16 mouse cellular contexts compared by ENCODE assay signal in genomic region chr13:51446550-51446949, GRCm38 (mm10).
"Had no signal": no experiment of that assay in that cellular context is flagged by ENCODE, and none has a peak within 500 bp of the region (broad histone marks: within the 10 kb centered on the region; RNA-seq: fewer than 3 reads in every experiment).

No protein-coding gene starts in this region.

- H3K4me3 ChIP-seq: neural tube, embryonic 13.5 days; neural tube, embryonic 15.5 days; stomach, embryonic 15.5 days had no signal

- H3K9me3 ChIP-seq: neural tube, embryonic 13.5 days; neural tube, embryonic 15.5 days; stomach, embryonic 15.5 days had no signal

- H3K4me2 ChIP-seq: neural tube, embryonic 13.5 days; neural tube, embryonic 15.5 days; stomach, embryonic 15.5 days had no signal

- H3K4me1 ChIP-seq: neural tube, embryonic 13.5 days; neural tube, embryonic 15.5 days; stomach, embryonic 15.5 days had no signal

- H3K27ac ChIP-seq: neural tube, embryonic 13.5 days; neural tube, embryonic 15.5 days; stomach, embryonic 15.5 days; stomach, postnatal 0 days had no signal

- H3K9ac ChIP-seq: neural tube, embryonic 13.5 days; neural tube, embryonic 15.5 days; stomach, embryonic 15.5 days had no signal

- H3K27me3 ChIP-seq: neural tube, embryonic 13.5 days; neural tube, embryonic 15.5 days; stomach, embryonic 15.5 days had no signal

- H3K36me3 ChIP-seq: neural tube, embryonic 13.5 days; neural tube, embryonic 15.5 days; stomach, embryonic 15.5 days had no signal

- DNase-seq: retina, postnatal 1 day; right cerebral cortex, adult 18-20 months; right cerebral cortex, postnatal 14 days; right cerebral cortex, postnatal 25 days; right cerebral cortex, postnatal 4 days; spleen, adult 18-20 months; thymus, adult 18-20 months; thymus, adult 2 months; thymus, postnatal 14 days; thymus, postnatal 25 days; thymus, postnatal 36 days; thymus, postnatal 4 days had no signal
